Mouse (Mus musculus): Measurements from ENCODE around the gene Tex29. TPM values are rescaled to one million over a fixed set of nuclear protein-coding genes. Genes with fewer than 3 reads are reported as not detected.

Gene Tex29
- 0.24 TPM in 1 of 2 replicates, not detected in the other for polyA plus RNA-seq (2014; fragmentation: Nextera tagmentation; extraction: Ambion mirVana)

GRCm38 (mm10) chr8:11840174-11840573, at the start of gene Tex29:
TSS of gene Tex29 (plus strand) at chr8:11840474.
- H3K27ac ChIP-seq (ENCODE audit: low read depth, low read length): no peak within 1 kb of the TSS
- ATAC-seq (replicated peaks; ENCODE audit: low FRiP score): no peak

DNA sequence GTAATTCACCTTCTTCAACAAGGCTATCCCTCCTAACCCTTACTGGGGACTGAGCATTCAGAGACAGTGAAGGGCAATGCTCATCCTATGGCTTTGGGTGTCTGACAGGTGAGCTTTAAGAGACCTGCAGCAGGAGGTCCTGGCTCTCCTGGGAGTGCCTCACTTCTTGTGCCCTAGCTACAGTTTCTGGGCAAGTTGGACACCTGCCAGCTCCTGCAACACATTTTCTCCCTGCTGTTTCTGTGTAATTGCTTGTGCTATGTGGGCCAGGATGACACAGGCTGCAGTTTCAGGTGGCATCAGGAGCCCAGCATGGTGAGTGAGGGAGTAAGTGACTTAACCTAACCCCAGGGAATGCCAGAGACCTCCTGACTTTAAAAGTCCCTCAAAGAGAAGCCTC, 45.3 kb upstream of the Tex29 start:
- ATAC-seq (replicated peaks; ENCODE audit: low FRiP score): no peak
- H3K4me1 ChIP-seq (replicated peaks; ENCODE audit: control insufficient read depth, insufficient read depth, low read length): no peaks in the 10 kb centered on the region
- no peak overlapping the region for H3K4me3 ChIP-seq (ENCODE audit: low read depth, low read length)
- no peak for DNase-seq (ENCODE audit: low spot score)
- H3K9ac ChIP-seq (ENCODE audit: low read length): no peak overlapping the region
- H3K27ac ChIP-seq (ENCODE audit: low read depth, low read length): no peak overlapping the region
- no peaks in the 10 kb centered on the region for H3K36me3 ChIP-seq (ENCODE audit: control insufficient read depth, insufficient read depth, low read length)
- H3K27me3 ChIP-seq (ENCODE audit: control insufficient read depth, insufficient read depth, low read length): no peaks in the 10 kb centered on the region
- no peaks in the 10 kb centered on the region for H3K9me3 ChIP-seq (ENCODE audit: control insufficient read depth, low read length)
- no peak overlapping the region for H3K4me2 ChIP-seq (ENCODE audit: low read depth, low read length, severe bottlenecking)

More at GRCm38 (mm10) chr8:11840174-11840573, at the start of gene Tex29:
- H3K9ac ChIP-seq (ENCODE audit: low read length): no peak within 1 kb of the TSS
- H3K4me3 ChIP-seq (ENCODE audit: low read depth, low read length): no peak within 1 kb of the TSS
- no peaks in the 10 kb centered on the region for H3K36me3 ChIP-seq (ENCODE audit: control insufficient read depth, insufficient read depth, low read length)
- H3K9me3 ChIP-seq (ENCODE audit: control insufficient read depth, low read length): no peaks in the 10 kb centered on the region
- H3K4me1 ChIP-seq (replicated peaks; ENCODE audit: control insufficient read depth, insufficient read depth, low read length): peaks cover 5% of the 10 kb centered on the region; the same call in 1 of the 2 replicates
- H3K27me3 ChIP-seq (ENCODE audit: control insufficient read depth, insufficient read depth, low read length): no peaks in the 10 kb centered on the region
- no peak for DNase-seq (ENCODE audit: low spot score)
- H3K4me2 ChIP-seq (ENCODE audit: low read depth, low read length, severe bottlenecking): no peak within 1 kb of the TSS
- WGBS: 88% methylated on average over 5 of the region's 5 CpGs

- Histone ChIP-seq H3K9me3 (ENCODE audit: control insufficient read depth, low read length) (no peaks in the 10 kb centered on the region), H3K9ac (ENCODE audit: low read length) (no peak overlapping the region), H3K36me3 (ENCODE audit: control insufficient read depth, insufficient read depth, low read length) (no peaks in the 10 kb centered on the region; the same call in 1 of the 2 replicates), H3K4me2 (ENCODE audit: low read depth, low read length, severe bottlenecking) (no peak overlapping the region), H3K4me3 (ENCODE audit: low read depth, low read length) (no peak overlapping the region), H3K27me3 (ENCODE audit: control insufficient read depth, insufficient read depth, low read length) (no peaks in the 10 kb centered on the region), H3K27ac (ENCODE audit: low read depth, low read length) (no peak overlapping the region), H3K4me1 (replicated peaks; ENCODE audit: control insufficient read depth, insufficient read depth, low read length) (no peaks in the 10 kb centered on the region)
- no peak for ATAC-seq (replicated peaks; ENCODE audit: low FRiP score)
- DNase-seq (ENCODE audit: low spot score): no peak
- 88% methylated on average over 8 of the region's 8 CpGs for WGBS
These were observed 43.1 kb upstream of the Tex29 start for GRCm38 (mm10) chr8:11797128-11797527.

- Histone ChIP-seq H3K9me3 (ENCODE audit: control insufficient read depth, low read length) (no peaks in the 10 kb centered on the region), H3K27ac (ENCODE audit: low read depth, low read length) (no peak overlapping the region), H3K27me3 (ENCODE audit: control insufficient read depth, insufficient read depth, low read length) (no peaks in the 10 kb centered on the region), H3K9ac (ENCODE audit: low read length) (no peak overlapping the region), H3K4me2 (ENCODE audit: low read depth, low read length, severe bottlenecking) (no peak overlapping the region), H3K4me1 (replicated peaks; ENCODE audit: control insufficient read depth, insufficient read depth, low read length) (no peaks in the 10 kb centered on the region), H3K36me3 (ENCODE audit: control insufficient read depth, insufficient read depth, low read length) (no peaks in the 10 kb centered on the region; the same call in 1 of the 2 replicates), H3K4me3 (ENCODE audit: low read depth, low read length) (no peak overlapping the region)
- no peak for ATAC-seq (replicated peaks; ENCODE audit: low FRiP score)
- 85% methylated on average over 14 of the region's 14 CpGs for WGBS
- no peak for DNase-seq (ENCODE audit: low spot score)
These were observed 42.4 kb upstream of the Tex29 start for GRCm38 (mm10) chr8:11797729-11798479.

DNA sequence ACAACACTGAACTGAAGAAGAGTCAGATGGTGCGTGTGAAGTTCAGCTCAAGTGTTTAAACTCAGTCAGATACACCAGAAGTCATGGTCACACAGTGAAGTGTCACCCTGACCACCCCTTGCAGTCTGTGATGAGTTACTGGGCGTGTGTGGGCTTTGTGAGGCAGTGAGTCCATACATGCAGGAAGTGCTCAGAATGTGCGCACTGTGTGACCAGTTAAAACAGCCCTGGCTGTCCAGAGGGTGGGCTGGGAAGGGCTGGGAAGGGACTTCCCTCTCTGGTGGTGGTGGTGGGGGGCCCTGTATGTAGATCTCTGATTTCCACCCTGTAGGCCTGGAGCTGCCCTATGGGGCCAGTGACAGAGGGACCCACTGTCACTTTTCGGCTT, 41.8 kb upstream of the Tex29 start:
- Histone ChIP-seq H3K27ac (ENCODE audit: low read depth, low read length) (no peak overlapping the region), H3K4me1 (replicated peaks; ENCODE audit: control insufficient read depth, insufficient read depth, low read length) (no peaks in the 10 kb centered on the region), H3K4me2 (ENCODE audit: low read depth, low read length, severe bottlenecking) (no peak overlapping the region), H3K4me3 (ENCODE audit: low read depth, low read length) (no peak overlapping the region), H3K27me3 (ENCODE audit: control insufficient read depth, insufficient read depth, low read length) (no peaks in the 10 kb centered on the region), H3K9me3 (ENCODE audit: control insufficient read depth, low read length) (no peaks in the 10 kb centered on the region), H3K36me3 (ENCODE audit: control insufficient read depth, insufficient read depth, low read length) (no peaks in the 10 kb centered on the region; the same call in 1 of the 2 replicates), H3K9ac (ENCODE audit: low read length) (no peak overlapping the region)
- ATAC-seq (replicated peaks; ENCODE audit: low FRiP score) (no peak), DNase-seq (ENCODE audit: low spot score) (no peak)
- 83% methylated on average over 4 of the region's 4 CpGs for WGBS

DNA sequence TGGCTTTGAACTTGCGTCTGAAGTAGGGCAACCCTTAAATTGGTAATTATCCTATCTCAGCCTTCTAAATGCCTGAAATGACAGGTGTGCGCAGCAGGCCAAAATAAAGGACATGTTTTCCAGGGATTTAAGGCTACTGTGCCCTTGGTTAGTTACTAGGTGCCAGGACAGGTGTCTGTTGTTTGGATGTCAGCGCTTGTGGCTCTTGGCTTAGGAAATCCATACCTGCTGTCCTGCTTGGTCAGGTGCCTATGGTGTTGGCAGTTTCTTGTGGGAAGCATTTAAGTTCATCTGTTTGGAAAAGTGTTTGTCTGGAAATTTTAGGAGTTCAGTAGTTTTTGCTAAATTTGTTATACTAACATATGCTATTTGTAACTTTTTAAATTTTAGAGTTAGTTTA, 41.2 kb upstream of the Tex29 start:
- no peak overlapping the region for H3K4me2 ChIP-seq (ENCODE audit: low read depth, low read length, severe bottlenecking)
- no peaks in the 10 kb centered on the region; the same call in 1 of the 2 replicates for H3K36me3 ChIP-seq (ENCODE audit: control insufficient read depth, insufficient read depth, low read length)
- no peak overlapping the region for H3K4me3 ChIP-seq (ENCODE audit: low read depth, low read length)
- H3K4me1 ChIP-seq (replicated peaks; ENCODE audit: control insufficient read depth, insufficient read depth, low read length): no peaks in the 10 kb centered on the region
- H3K9ac ChIP-seq (ENCODE audit: low read length): no peak overlapping the region
- H3K27me3 ChIP-seq (ENCODE audit: control insufficient read depth, insufficient read depth, low read length): no peaks in the 10 kb centered on the region
- no peak overlapping the region for H3K27ac ChIP-seq (ENCODE audit: low read depth, low read length)
- no peak for DNase-seq (ENCODE audit: low spot score)
- H3K9me3 ChIP-seq (ENCODE audit: control insufficient read depth, low read length): no peaks in the 10 kb centered on the region
- 88% methylated on average over 3 of the region's 3 CpGs for WGBS
- no peak for ATAC-seq (replicated peaks; ENCODE audit: low FRiP score)

- Histone ChIP-seq H3K4me3 (ENCODE audit: low read depth, low read length) (no peak overlapping the region), H3K27ac (ENCODE audit: low read depth, low read length) (no peak overlapping the region), H3K9ac (ENCODE audit: low read length) (no peak overlapping the region), H3K4me1 (replicated peaks; ENCODE audit: control insufficient read depth, insufficient read depth, low read length) (no peaks in the 10 kb centered on the region), H3K4me2 (ENCODE audit: low read depth, low read length, severe bottlenecking) (no peak overlapping the region), H3K36me3 (ENCODE audit: control insufficient read depth, insufficient read depth, low read length) (peaks cover 3% of the 10 kb centered on the region), H3K9me3 (ENCODE audit: control insufficient read depth, low read length) (no peaks in the 10 kb centered on the region), H3K27me3 (ENCODE audit: control insufficient read depth, insufficient read depth, low read length) (no peaks in the 10 kb centered on the region)
- WGBS: 91% methylated on average over 7 of the region's 7 CpGs
- ATAC-seq (replicated peaks; ENCODE audit: low FRiP score) (no peak), DNase-seq (ENCODE audit: low spot score) (no peak)
These were observed 39.8 kb upstream of the Tex29 start for GRCm38 (mm10) chr8:11800481-11800880.

DNA sequence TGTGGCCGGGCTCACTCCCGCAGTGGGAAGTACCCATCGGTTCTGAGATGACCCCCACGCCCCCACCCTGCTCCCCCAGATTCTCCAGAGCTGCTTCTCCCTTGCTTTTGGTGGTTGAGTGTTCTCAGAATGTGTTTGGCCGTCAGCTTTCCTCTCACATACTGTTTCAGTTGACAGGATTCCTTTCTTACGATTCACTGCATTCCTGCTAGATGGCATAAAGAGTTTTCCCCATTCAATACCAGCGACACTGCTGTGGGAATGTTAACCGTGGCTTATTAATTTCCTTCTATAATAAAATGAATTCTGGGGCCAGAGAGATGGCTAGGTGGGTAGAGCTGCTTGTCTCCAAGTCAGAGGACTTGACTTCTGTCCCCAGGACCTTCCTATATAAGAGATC, 38.7 kb upstream of the Tex29 start:
- Histone ChIP-seq H3K4me1 (replicated peaks; ENCODE audit: control insufficient read depth, insufficient read depth, low read length) (no peaks in the 10 kb centered on the region), H3K27me3 (ENCODE audit: control insufficient read depth, insufficient read depth, low read length) (no peaks in the 10 kb centered on the region), H3K4me2 (ENCODE audit: low read depth, low read length, severe bottlenecking) (no peak overlapping the region), H3K4me3 (ENCODE audit: low read depth, low read length) (no peak overlapping the region), H3K9ac (ENCODE audit: low read length) (no peak overlapping the region), H3K9me3 (ENCODE audit: control insufficient read depth, low read length) (no peaks in the 10 kb centered on the region), H3K36me3 (ENCODE audit: control insufficient read depth, insufficient read depth, low read length) (peaks cover 3% of the 10 kb centered on the region), H3K27ac (ENCODE audit: low read depth, low read length) (no peak overlapping the region)
- 66% methylated on average over 8 of the region's 8 CpGs for WGBS
- no peak for DNase-seq (ENCODE audit: low spot score)
- ATAC-seq (replicated peaks; ENCODE audit: low FRiP score): no peak

DNA sequence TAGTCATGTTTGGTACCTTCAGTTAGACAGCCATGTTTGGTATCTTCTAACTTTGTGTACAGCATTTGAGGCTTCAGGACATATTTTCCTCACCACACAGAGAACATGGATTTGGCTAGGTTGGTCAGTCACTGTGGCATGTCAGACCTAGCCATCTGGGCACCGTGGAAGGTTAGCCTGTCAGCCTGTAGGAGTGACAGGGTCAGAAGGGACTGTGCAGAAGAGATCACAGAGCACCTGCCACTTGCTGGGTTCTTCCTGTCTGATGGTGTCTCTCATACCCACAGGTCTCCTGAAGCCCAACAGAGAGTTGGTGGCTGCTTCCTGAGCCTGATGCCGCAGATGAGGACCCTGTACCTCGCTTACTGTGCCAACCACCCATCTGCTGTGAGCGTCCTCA, 35.4 kb upstream of the Tex29 start:
- peaks cover 5% of the 10 kb centered on the region for H3K36me3 ChIP-seq (ENCODE audit: control insufficient read depth, insufficient read depth, low read length)
- WGBS: 95% methylated on average over 4 of the region's 4 CpGs
- no peak overlapping the region for H3K27ac ChIP-seq (ENCODE audit: low read depth, low read length)
- DNase-seq (ENCODE audit: low spot score): no peak
- no peak overlapping the region for H3K4me2 ChIP-seq (ENCODE audit: low read depth, low read length, severe bottlenecking)
- no peaks in the 10 kb centered on the region for H3K4me1 ChIP-seq (replicated peaks; ENCODE audit: control insufficient read depth, insufficient read depth, low read length)
- ATAC-seq (replicated peaks; ENCODE audit: low FRiP score): no peak
- H3K27me3 ChIP-seq (ENCODE audit: control insufficient read depth, insufficient read depth, low read length): no peaks in the 10 kb centered on the region
- H3K9me3 ChIP-seq (ENCODE audit: control insufficient read depth, low read length): no peaks in the 10 kb centered on the region
- H3K4me3 ChIP-seq (ENCODE audit: low read depth, low read length): no peak overlapping the region
- no peak overlapping the region for H3K9ac ChIP-seq (ENCODE audit: low read length)

Data from forebrain, embryonic 11.5 days (tissue).